27 mouse cellular contexts compared by ENCODE assay signal in the genomic region with DNA sequence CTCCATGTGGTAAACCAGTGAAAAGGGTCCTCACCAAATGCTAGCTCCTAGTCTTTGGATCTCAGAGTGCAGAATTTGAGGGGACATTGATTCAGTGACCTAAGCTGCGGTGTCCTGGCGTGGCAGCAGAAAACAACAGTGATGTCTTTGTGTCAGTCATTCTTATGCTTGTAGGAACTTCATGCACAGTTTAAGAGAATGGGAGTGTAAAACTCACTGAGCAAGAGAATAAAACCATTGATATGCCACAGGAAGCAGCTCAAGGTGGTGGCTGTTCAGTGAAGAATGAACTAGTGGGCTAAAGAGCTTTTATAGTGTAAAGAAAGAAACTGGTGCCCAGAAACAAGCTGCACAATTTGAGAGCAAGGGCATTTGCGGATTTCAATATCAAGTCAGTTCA. TPM values are rescaled to one million over a fixed set of nuclear protein-coding genes. Genes with fewer than 3 reads are reported as not detected.
DNase-seq lines count a peak whose midpoint lies in the region; ATAC-seq and TF ChIP-seq lines count a peak whose summit lies in the region.
"Had no signal": no experiment of that assay in that cellular context is flagged by ENCODE, and none has a peak within 500 bp of the region (broad histone marks: within the 10 kb centered on the region; RNA-seq: fewer than 3 reads in every experiment).

No protein-coding gene starts in this region.

- H3K4me3 ChIP-seq in olfactory bulb, adult 2 months (ENCODE audit: insufficient read depth, low read depth, low read length): no peak overlapping the region
- no peak overlapping the region for H3K4me3 ChIP-seq in hindbrain, embryonic 14.5 days (replicated peaks; ENCODE audit: low read length)

- H3K27ac ChIP-seq in olfactory bulb, adult 2 months (ENCODE audit: insufficient read depth, low read depth, low read length): peak overlapping the region; percentile 25; the same call in 1 of the 2 replicates
- H3K27ac ChIP-seq in hindbrain, embryonic 14.5 days: no peak overlapping the region

- DNase-seq in ES-CJ7 (ENCODE audit: low read depth, low spot score) (peak; percentile 8), R1 (ENCODE audit: low read depth, low spot score) (peak; percentile 55), ZHBTc4 (ENCODE audit: low read depth, low spot score) (peak; percentile 52)
- DNase-seq in hindbrain, embryonic 14.5 days (ENCODE audit: low spot score): no peak
- DNase-seq in urinary bladder, postnatal 14 days (ENCODE audit: low spot score): no peak
- DNase-seq in frontal cortex, postnatal 36 days (ENCODE audit: low spot score in 2 of 2): no peak
- no peak for DNase-seq in yolk sac, embryonic 10.5 days (ENCODE audit: low spot score)
- DNase-seq: adrenal gland, adult 2 months; adrenal gland, adult 8-10 months; adrenal gland, postnatal 10 days; adrenal gland, postnatal 14 days; adrenal gland, postnatal 25 days; adrenal gland, postnatal 36 days; B cell, adult 2 months; cerebellum, adult 11 months; cerebellum, adult 11-12 months; cerebellum, adult 18-20 months; cerebellum, adult 2 months; cerebellum, adult 8-10 months had no signal

- H3K4me1 ChIP-seq in olfactory bulb, adult 2 months (ENCODE audit: control insufficient read depth, insufficient read depth, low read length): 0 out of 2 replicates have a peak, but pooled peaks cover 2% of the 10 kb centered on the region
- no peaks in the 10 kb centered on the region for H3K4me1 ChIP-seq in hindbrain, embryonic 14.5 days (replicated peaks; ENCODE audit: control insufficient read depth, insufficient read depth, low read length)

- H3K27me3 ChIP-seq in hindbrain, embryonic 14.5 days (ENCODE audit: control insufficient read depth, insufficient read depth, low read length): no peaks in the 10 kb centered on the region
- H3K27me3 ChIP-seq: CH12.LX, Patski had no signal

- H3K9ac ChIP-seq in hindbrain, embryonic 14.5 days: no peak overlapping the region

- WGBS in olfactory bulb, adult 2 months: 75% methylated on average over 3 of the region's 3 CpGs
- WGBS in hindbrain, embryonic 14.5 days: 85% methylated on average over 3 of the region's 3 CpGs

- no peak for TF ChIP-seq POLR2A in olfactory bulb, adult 2 months (IDR thresholded peaks at IDR 0.05; ENCODE audit: insufficient read depth, low read depth, low read length)

- ATAC-seq in hindbrain, embryonic 14.5 days (ENCODE audit: low FRiP score): no peak
- ATAC-seq: activated CD4-positive, CD25-positive, alpha-beta regulatory T cell, adult 4 months; CD4-positive, CD25-positive, alpha-beta regulatory T cell, adult 4 months; Patski had no signal

- H3K4me2 ChIP-seq in hindbrain, embryonic 14.5 days (replicated peaks): no peak overlapping the region

- H3K9me3 ChIP-seq in hindbrain, embryonic 14.5 days (ENCODE audit: control insufficient read depth, low read length): 0 out of 2 replicates have a peak, but pooled peaks cover 3% of the 10 kb centered on the region
- H3K9me3 ChIP-seq: G1E had no signal

- no peak for TF ChIP-seq CTCF in olfactory bulb, adult 2 months (IDR thresholded peaks at IDR 0.05; ENCODE audit: insufficient read depth, low read depth, low read length)

- H3K36me3 ChIP-seq in hindbrain, embryonic 14.5 days (replicated peaks; ENCODE audit: control insufficient read depth, insufficient read depth): no peaks in the 10 kb centered on the region
- H3K36me3 ChIP-seq: G1E had no signal

RNA-seq across cellular contexts. Expression of gene Gm17728, which starts 17.9 kb away (rescaled TPM):
- polyA plus RNA-seq in olfactory bulb, adult 2 months (2012; ENCODE audit: insufficient read depth, insufficient read length, low replicate concordance, missing spikeins): not detected in 2 replicates
- polyA plus RNA-seq in hindbrain, embryonic 14.5 days (2014; fragmentation: Nextera tagmentation; extraction: Ambion mirVana): not detected in 2 replicates
- polyA plus RNA-seq: adrenal gland, adult 2 months; brain, embryonic 14.5 days; C2C12; CD4-positive, CD25-positive, alpha-beta regulatory T cell, adult 4 months; cerebellum, adult 2 months; G1E; Patski had no signal

Comparison
In these comparisons a context has a peak if more than half of its experiments do, and no peak if none do; other contexts are left out.
1. DNase-seq: peak in ES-CJ7 (single experiment), R1 (single experiment) and ZHBTc4 (single experiment); none in hindbrain, embryonic 14.5 days (single experiment), urinary bladder, postnatal 14 days (single experiment), frontal cortex, postnatal 36 days (0 of 2) and yolk sac, embryonic 10.5 days (single experiment).